Mouse (Mus musculus) ES-E14 (cell line): ENCODE measurements at regions not wholly inside any gene's neighbourhood (a gene's known extent, or its start where the extent isn't known, plus 50 kb on each side); places are given as distances from the start of the nearest gene placed in this dataset.

Experiments used
- CHD2 ChIP-seq: IDR thresholded peaks from 2 replicates; pipeline ENCODE4 v1.6.1; 2014; ENCODE audit warnings: mild to moderate bottlenecking, low read depth, low read length, inconsistent platforms
- MAFK ChIP-seq: IDR thresholded peaks from 2 replicates; pipeline ENCODE4 v1.6.1; 2014; ENCODE audit warnings: mild to moderate bottlenecking, low read depth, low read length, inconsistent platforms; ENCODE audit not compliant: insufficient read depth

GRCm38 (mm10) chr15:36857622-36858021 lies 150.0 kb downstream of the Zfp706 start:
- TF ChIP-seq CHD2 (no peak), MAFK (no peak)
